Mouse (Mus musculus): Measurements from ENCODE around the gene Sgms1. TPM values are rescaled to one million over a fixed set of nuclear protein-coding genes. Genes with fewer than 3 reads are reported as not detected.

Gene Sgms1
- total and polyA plus RNA-seq, 2 experiments from 2014 or later: 21.3 to 28.4 TPM

DNA sequence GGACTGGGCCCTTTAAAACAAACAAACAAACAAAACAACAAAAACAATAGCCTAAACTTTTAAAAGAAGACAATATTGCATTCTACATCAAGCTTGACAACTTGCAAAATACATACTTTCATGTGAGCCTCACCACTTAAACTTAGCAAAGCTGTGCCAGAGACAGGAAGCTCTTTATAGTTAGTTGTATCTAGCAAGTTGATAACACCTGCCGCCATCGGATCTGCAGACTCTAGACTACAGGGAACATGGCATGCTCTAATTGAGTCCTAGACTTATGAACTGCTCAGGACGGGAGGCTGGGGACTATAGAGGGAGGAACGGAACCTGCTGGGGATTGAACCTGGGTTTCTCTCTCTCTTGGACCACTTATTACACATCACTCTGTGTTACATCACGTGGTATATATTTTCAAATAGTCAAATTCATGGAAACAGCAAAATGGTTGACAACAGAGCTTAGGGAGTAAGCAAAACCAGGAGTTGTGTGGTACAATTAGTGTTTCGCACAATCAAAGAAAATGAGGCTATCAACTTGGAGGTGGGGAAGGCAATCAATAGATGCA, 44.3 kb downstream of the Sgms1 start:
- no peak overlapping the region for H3K4me3 ChIP-seq (ENCODE audit: low read depth, low read length)
- no peak for DNase-seq (ENCODE audit: low spot score)
- peaks cover 12% of the 10 kb centered on the region for H3K4me1 ChIP-seq (ENCODE audit: insufficient read depth, low read length)
- H3K9ac ChIP-seq (replicated peaks; ENCODE audit: low read length, poor library complexity, severe bottlenecking): no peak overlapping the region
- TF ChIP-seq CTCF (IDR thresholded peaks at IDR 0.05): no peak
- no peak for ATAC-seq (ENCODE audit: low FRiP score)
- H3K9me3 ChIP-seq (ENCODE audit: low read length): no peaks in the 10 kb centered on the region
- no peak overlapping the region for H3K27ac ChIP-seq (ENCODE audit: low read depth, low read length)
- H3K4me2 ChIP-seq (ENCODE audit: low read depth, low read length, poor library complexity, severe bottlenecking): no peak overlapping the region
- 92% methylated on average over 6 of the region's 6 CpGs for WGBS
- no peaks in the 10 kb centered on the region for H3K27me3 ChIP-seq (ENCODE audit: insufficient read depth, low read length)
- H3K36me3 ChIP-seq (ENCODE audit: insufficient read depth, low read length): no peaks in the 10 kb centered on the region

DNA sequence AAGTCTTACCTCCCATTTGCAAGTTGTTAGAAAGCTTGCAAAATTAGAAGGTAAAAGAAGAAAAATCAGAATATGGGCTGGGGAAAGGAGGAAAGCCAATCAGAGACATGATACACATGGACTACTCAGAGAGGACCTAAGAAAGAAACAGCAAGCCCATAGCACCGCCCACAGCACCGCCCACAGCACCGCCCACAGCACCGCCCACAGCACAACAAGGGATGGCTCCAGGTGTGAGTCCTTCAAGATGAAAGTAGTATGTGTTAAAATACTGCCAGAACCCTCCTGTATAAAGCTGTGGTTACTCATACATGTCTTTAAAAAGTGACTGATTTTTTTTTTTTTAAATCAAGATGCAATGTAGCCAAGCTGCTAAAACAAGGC, 44.8 kb downstream of the Sgms1 start:
- peak; percentile 59; the same call in 1 of the 2 replicates for ATAC-seq (ENCODE audit: low FRiP score)
- no peak for DNase-seq (ENCODE audit: low spot score)
- Histone ChIP-seq H3K4me1 (ENCODE audit: insufficient read depth, low read length) (peaks cover 12% of the 10 kb centered on the region), H3K27ac (ENCODE audit: low read depth, low read length) (no peak overlapping the region), H3K36me3 (ENCODE audit: insufficient read depth, low read length) (no peaks in the 10 kb centered on the region), H3K27me3 (ENCODE audit: insufficient read depth, low read length) (no peaks in the 10 kb centered on the region), H3K9ac (replicated peaks; ENCODE audit: low read length, poor library complexity, severe bottlenecking) (no peak overlapping the region), H3K4me3 (ENCODE audit: low read depth, low read length) (peak overlapping the region; percentile 28), H3K4me2 (ENCODE audit: low read depth, low read length, poor library complexity, severe bottlenecking) (peak overlapping the region; percentile 49), H3K9me3 (ENCODE audit: low read length) (no peaks in the 10 kb centered on the region)
- TF ChIP-seq CTCF (IDR thresholded peaks at IDR 0.05): no peak
- WGBS: 34% methylated on average over 4 of the region's 4 CpGs

DNA sequence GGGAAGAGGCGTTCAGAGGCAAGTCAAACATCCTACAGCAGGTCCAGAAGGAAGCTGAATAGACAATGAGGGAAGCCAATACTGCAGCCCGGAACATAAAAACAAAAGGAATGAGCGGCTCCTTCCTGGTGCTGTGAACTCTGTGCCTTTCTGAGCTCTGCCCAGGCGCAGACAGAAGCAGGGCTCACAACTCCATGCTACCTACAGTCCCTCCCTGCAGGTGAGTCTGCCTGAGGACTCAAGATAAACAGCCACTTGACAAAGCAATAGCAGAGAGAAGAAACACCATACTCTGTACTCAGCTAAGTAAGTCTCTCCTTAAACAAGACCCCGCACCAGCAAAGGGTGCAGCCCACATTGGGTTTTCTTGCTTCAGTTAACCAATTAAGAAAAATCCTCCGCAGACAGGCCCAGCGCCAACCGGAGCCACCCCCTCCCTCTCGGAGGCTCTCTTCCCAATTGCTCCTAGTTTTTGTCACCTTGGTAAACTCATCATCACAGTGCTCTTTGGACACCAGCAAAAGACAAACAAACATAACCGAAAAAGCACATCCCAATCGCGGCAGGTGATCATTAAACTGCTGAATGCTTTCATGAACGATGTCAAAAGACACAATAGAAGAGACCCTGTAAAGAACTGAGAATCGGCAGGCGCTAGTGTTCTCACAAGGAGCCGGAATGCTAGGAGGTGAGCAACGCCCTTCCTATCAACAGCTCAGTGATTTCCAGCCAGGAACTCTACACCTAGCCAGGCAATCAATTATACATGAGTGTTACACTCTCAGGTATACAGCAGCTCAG, 45.4 kb downstream of the Sgms1 start:
- ATAC-seq (ENCODE audit: low FRiP score) (peak; percentile 56; the same call in 1 of the 2 replicates), DNase-seq (ENCODE audit: low spot score) (no peak)
- no peaks in the 10 kb centered on the region for H3K27me3 ChIP-seq (ENCODE audit: insufficient read depth, low read length)
- WGBS: 8% methylated on average over 17 of the region's 17 CpGs
- no peaks in the 10 kb centered on the region for H3K9me3 ChIP-seq (ENCODE audit: low read length)
- no peaks in the 10 kb centered on the region for H3K36me3 ChIP-seq (ENCODE audit: insufficient read depth, low read length)
- peak overlapping the region; percentile 28 for H3K4me3 ChIP-seq (ENCODE audit: low read depth, low read length)
- 0 out of 2 replicates have a peak overlapping the region, but pooled peaks have one; percentile 2 for H3K27ac ChIP-seq (ENCODE audit: low read depth, low read length)
- no peak overlapping the region for H3K9ac ChIP-seq (replicated peaks; ENCODE audit: low read length, poor library complexity, severe bottlenecking)
- TF ChIP-seq CTCF (IDR thresholded peaks at IDR 0.05): no peak
- H3K4me1 ChIP-seq (ENCODE audit: insufficient read depth, low read length): peaks cover 12% of the 10 kb centered on the region
- peak overlapping the region; percentile 49 for H3K4me2 ChIP-seq (ENCODE audit: low read depth, low read length, poor library complexity, severe bottlenecking)

DNA sequence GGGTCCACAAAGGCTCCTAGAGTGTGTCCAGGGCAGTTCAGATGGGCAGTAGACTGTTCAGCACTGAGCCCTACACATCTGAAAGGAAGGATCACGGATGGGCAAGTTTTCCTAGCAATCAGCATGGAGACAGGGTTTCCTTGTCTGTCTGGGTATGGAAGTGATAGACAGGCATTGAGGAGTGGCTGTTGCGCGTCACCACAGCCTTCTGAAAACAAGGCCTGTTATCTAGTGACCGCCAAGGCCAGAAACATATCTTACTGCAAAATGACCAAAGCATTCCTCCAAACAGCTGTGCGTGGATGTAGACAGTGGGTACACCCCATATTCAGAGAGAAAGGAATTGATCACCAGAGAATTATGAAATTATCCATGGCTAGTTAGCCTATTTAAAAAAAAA, 47.1 kb downstream of the Sgms1 start:
- no peaks in the 10 kb centered on the region for H3K36me3 ChIP-seq (ENCODE audit: insufficient read depth, low read length)
- no peak overlapping the region for H3K27ac ChIP-seq (ENCODE audit: low read depth, low read length)
- no peak for TF ChIP-seq CTCF (IDR thresholded peaks at IDR 0.05)
- H3K9me3 ChIP-seq (ENCODE audit: low read length): no peaks in the 10 kb centered on the region
- no peak for DNase-seq (ENCODE audit: low spot score)
- H3K4me2 ChIP-seq (ENCODE audit: low read depth, low read length, poor library complexity, severe bottlenecking): no peak overlapping the region
- H3K9ac ChIP-seq (replicated peaks; ENCODE audit: low read length, poor library complexity, severe bottlenecking): no peak overlapping the region
- peaks cover 12% of the 10 kb centered on the region for H3K4me1 ChIP-seq (ENCODE audit: insufficient read depth, low read length)
- ATAC-seq (ENCODE audit: low FRiP score): no peak
- WGBS: 70% methylated on average over 5 of the region's 5 CpGs
- H3K4me3 ChIP-seq (ENCODE audit: low read depth, low read length): no peak overlapping the region
- H3K27me3 ChIP-seq (ENCODE audit: insufficient read depth, low read length): no peaks in the 10 kb centered on the region

DNA sequence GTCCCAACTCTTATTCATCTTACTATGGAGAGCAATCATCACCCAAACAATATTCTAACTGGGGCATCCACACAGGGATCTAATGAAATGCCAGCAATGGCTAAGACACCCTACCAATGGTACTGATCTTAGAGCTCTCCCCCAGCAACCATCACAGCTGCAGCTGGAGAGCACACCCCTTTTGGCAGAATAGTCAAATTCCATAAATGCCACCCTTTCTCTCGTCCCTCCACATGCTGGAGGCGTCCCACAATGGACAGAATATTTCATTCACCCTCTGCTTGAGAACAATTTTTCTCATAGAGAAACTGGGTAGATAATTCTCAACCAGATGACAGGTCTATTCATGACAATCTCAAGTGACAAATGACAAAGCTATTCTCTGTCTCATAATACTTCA, 48.4 kb downstream of the Sgms1 start:
- Histone ChIP-seq H3K36me3 (ENCODE audit: insufficient read depth, low read length) (no peaks in the 10 kb centered on the region), H3K27me3 (ENCODE audit: insufficient read depth, low read length) (no peaks in the 10 kb centered on the region), H3K4me2 (ENCODE audit: low read depth, low read length, poor library complexity, severe bottlenecking) (no peak overlapping the region), H3K4me1 (ENCODE audit: insufficient read depth, low read length) (peaks cover 12% of the 10 kb centered on the region), H3K9ac (replicated peaks; ENCODE audit: low read length, poor library complexity, severe bottlenecking) (no peak overlapping the region), H3K4me3 (ENCODE audit: low read depth, low read length) (no peak overlapping the region), H3K27ac (ENCODE audit: low read depth, low read length) (no peak overlapping the region), H3K9me3 (ENCODE audit: low read length) (no peaks in the 10 kb centered on the region)
- no peak for ATAC-seq (ENCODE audit: low FRiP score)
- DNase-seq (ENCODE audit: low spot score): no peak
- no peak for TF ChIP-seq CTCF (IDR thresholded peaks at IDR 0.05)
- 47% methylated on average over 2 of the region's 2 CpGs for WGBS

DNA sequence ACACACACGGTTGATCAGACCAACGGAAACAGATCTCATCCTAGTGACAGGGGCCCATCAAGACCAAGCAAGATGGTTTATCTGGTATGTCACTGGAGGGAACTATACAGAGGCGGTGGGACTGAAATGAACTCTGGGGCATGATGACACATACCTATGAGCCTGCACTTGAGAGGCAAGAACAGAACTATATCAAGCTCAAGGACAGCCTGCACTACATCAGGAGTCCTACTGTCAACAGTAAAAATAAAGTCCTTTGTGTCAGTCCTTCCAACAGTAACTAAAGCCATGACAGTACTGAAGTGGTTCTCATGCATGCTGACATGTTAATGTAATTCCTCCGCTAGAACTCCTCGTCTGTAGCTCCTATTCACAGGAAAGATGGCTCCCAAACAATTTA, 49.3 kb downstream of the Sgms1 start:
- ATAC-seq (ENCODE audit: low FRiP score) (no peak), DNase-seq (ENCODE audit: low spot score) (no peak)
- Histone ChIP-seq H3K4me3 (ENCODE audit: low read depth, low read length) (no peak overlapping the region), H3K27me3 (ENCODE audit: insufficient read depth, low read length) (no peaks in the 10 kb centered on the region), H3K9ac (replicated peaks; ENCODE audit: low read length, poor library complexity, severe bottlenecking) (no peak overlapping the region), H3K4me2 (ENCODE audit: low read depth, low read length, poor library complexity, severe bottlenecking) (no peak overlapping the region), H3K27ac (ENCODE audit: low read depth, low read length) (no peak overlapping the region), H3K9me3 (ENCODE audit: low read length) (no peaks in the 10 kb centered on the region), H3K36me3 (ENCODE audit: insufficient read depth, low read length) (no peaks in the 10 kb centered on the region), H3K4me1 (ENCODE audit: insufficient read depth, low read length) (peaks cover 12% of the 10 kb centered on the region)
- WGBS: 92% methylated on average over 5 of the region's 5 CpGs
- no peak for TF ChIP-seq CTCF (IDR thresholded peaks at IDR 0.05)

All from midbrain, postnatal 0 days (tissue).